Mouse (Mus musculus) CH12.LX (cell line): ENCODE measurements around the gene Gm4450.
"Not testable (repeated sequence)": the region's sequence is repeated elsewhere in the genome, so short reads cannot be mapped to it uniquely, and the experiment has no call there.

Experiments
- CTCF ChIP-seq, 2 experiments: IDR thresholded peaks in 1 of 2; conservative IDR thresholded peaks in 1 of 2; 2 replicates each; pipeline ENCODE4 v1.5.1; 2011 to 2012; ENCODE audit warnings: low read depth in 2 of 2, low read length in 2 of 2, improper control_type of control experiment in 1 of 2, inconsistent platforms in 1 of 2, mild to moderate bottlenecking in 1 of 2, moderate library complexity in 1 of 2
- MYC ChIP-seq: IDR thresholded peaks from 2 replicates; pipeline ENCODE4 v1.6.1; 2011; ENCODE audit warnings: low read depth, mild to moderate bottlenecking, improper control_type of control experiment, low read length
- POLR2A ChIP-seq: IDR thresholded peaks from 2 replicates; pipeline ENCODE4 v1.6.1; 2011; ENCODE audit warnings: low read depth, mild to moderate bottlenecking, improper control_type of control experiment, low read length
- RCOR1 ChIP-seq: conservative IDR thresholded peaks from 2 replicates; pipeline ENCODE4 v1.6.1; 2012; ENCODE audit warnings: low read depth, mild to moderate bottlenecking, inconsistent platforms, low read length, improper control_type of control experiment
- USF1 ChIP-seq: IDR thresholded peaks from 2 replicates; pipeline ENCODE4 v1.6.1; 2014; ENCODE audit warnings: low read depth, mild to moderate bottlenecking, inconsistent platforms, low read length, improper control_type of control experiment

DNA sequence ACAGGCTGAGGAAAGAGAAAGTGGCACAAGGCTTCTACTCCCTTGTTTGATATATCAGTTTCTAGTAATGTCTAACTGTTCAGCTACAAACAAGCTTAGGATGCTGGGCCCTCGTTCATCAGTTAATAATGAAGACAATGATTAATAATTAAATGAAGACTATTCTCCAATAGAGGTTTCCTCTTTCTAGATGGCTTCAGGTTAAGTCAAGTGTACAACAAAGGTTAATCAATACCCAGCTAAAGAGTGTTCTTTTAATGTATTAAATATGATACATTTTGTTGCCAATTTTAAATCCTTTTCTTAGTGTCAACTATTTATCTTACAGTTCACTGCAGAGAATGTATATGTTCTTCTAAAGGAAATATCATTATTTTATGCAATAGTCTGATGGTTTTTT is at the start of gene Gm4450:
- TF ChIP-seq POLR2A; USF1; CTCF (conservative IDR thresholded peaks at IDR 0.05 in 1 of 2, IDR thresholded peaks at IDR 0.05 in 1 of 2; ENCODE audit: low read depth in 2 of 2, low read length in 2 of 2); RCOR1; MYC: not testable (repeated sequence)
